Mouse (Mus musculus): ENCODE measurements around the gene Zc3hav1.
A peak's percentile ranks its signal among the peaks of the same experiment; 100 is the strongest.

Gene Zc3hav1

DNA sequence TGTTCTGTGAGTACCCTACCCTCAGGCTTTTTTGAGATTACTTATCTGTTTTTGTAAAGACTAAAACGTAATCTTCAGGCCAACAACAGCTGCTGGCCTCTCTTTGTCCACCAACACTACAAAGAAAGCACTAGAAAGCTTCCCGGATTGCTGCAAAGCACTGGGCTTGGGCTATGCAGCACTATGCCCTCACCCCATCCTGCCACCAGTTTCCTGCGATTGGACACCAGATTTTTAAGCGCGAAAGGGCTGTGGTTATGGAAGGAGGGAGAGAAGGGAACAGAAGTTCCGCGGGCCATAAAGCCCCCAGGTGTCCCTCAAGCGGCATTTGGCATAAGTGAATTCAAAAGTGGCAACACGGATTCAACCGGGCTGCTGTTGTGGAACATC is 56.2 kb downstream of the Zc3hav1 start:
- peak in 1 of 2 experiments; percentile 49 for DNase-seq (ENCODE audit: inconsistent age in 2 of 2, low spot score in 1 of 2)

GRCm38 (mm10) chr6:38297580-38298245 is 56.7 kb downstream of the Zc3hav1 start:
- DNase-seq (ENCODE audit: inconsistent age in 2 of 2, low spot score in 1 of 2) = no peak

- DNase-seq (ENCODE audit: inconsistent age in 2 of 2, low spot score in 1 of 2) = no peak
Observed at GRCm38 (mm10) chr6:38293708-38294107, 60.7 kb downstream of the Zc3hav1 start.

DNA sequence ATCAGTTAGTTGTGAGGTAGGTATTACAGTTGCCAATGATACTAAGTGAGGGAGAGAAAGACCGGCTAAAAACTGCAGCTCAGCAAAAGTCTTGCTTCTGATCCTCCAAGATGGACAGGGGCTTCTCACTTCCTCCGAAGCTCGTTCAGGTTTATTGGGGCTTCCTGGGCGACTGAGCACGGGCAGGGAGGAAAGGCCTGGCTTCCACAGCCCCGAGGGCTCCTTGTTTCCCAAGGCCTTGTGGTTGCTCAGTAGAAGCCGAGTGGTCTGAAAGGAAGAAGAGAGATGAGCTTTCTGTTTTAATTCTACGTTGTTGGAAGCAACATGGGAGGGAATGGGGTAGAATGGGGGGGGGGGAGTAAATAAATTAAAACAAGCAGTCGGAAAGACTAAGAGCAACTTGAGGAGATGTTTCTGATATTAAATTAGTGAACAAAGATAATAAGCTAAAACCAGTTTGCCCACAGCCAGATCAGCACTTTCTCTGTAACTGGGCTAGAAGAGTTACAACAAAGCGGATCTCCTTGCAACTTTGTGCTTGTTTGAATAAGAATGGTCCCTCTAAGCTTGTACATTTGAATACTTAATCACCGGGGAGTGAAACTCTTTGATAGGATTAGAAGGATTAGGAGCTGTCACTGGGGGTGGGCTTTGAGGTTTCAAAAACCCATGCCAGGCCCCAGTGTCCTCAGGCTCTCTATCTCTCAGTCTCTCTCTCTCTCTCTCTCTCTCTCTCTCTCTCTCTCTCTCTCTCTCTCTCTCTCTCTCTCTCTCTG is 61.3 kb downstream of the Zc3hav1 start:
- DNase-seq (ENCODE audit: inconsistent age in 2 of 2, low spot score in 1 of 2) = no peak

DNA sequence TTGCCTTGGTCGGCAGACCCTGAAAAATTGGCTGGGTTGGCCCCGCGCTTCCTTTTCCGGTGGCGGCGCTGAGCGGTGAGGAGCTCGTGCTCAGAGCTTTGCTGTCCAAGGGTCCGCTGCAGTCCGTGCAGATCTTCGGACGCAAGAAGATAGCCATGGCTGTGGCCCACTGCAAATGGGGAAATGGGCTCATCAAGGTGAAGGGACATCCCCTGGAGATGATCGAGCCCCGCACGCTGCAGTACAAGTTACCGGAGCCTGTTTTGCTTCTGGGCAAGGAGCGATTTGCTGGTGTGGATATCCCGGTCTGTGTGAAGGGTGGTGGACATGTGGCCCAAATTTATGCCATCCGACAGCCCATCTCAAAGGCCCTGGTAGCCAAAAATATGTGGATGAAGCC is 70.0 kb downstream of the Zc3hav1 start:
- DNase-seq (ENCODE audit: inconsistent age in 2 of 2, low spot score in 1 of 2) = no peak

GRCm38 (mm10) chr6:38264466-38264865 is 89.9 kb downstream of the Zc3hav1 start:
- DNase-seq (ENCODE audit: inconsistent age in 2 of 2, low spot score in 1 of 2) = no peak

DNA sequence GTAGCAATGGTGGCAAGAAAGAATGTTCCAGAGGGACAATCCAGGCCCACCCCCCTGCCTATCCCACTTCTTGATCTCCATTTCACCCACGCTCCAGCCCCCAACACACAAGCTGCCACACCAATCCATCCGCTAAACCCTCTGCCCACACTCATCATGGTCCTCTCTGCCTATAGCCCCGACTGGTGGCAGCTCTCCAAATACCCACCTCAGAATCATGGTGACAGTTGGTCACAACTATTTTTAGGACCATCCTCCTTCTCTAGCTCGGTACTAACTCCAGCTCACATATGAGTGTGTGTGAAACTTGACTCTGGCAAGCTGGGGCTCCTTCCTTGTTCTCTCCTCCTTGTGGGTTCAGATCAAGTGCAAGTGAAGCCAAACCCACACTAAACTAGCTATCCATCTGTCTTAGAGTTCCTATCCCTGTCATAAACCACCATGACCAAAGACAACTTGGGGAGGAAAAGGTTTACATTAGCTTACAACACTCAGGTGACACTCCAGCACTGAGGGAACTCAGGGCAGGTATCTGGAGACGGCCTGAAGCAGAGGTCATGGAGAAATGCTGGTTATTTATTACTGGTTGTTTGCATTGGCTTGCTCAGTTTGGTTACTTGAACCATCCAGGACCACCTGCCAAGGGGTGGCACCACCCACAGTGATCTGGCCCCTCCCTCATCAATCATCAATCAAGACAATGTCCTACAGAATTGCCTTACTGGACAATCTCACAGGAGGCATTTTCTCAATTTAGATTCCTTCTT is 90.8 kb downstream of the Zc3hav1 start:
- no peak for DNase-seq (ENCODE audit: inconsistent age in 2 of 2, low spot score in 1 of 2)

DNA sequence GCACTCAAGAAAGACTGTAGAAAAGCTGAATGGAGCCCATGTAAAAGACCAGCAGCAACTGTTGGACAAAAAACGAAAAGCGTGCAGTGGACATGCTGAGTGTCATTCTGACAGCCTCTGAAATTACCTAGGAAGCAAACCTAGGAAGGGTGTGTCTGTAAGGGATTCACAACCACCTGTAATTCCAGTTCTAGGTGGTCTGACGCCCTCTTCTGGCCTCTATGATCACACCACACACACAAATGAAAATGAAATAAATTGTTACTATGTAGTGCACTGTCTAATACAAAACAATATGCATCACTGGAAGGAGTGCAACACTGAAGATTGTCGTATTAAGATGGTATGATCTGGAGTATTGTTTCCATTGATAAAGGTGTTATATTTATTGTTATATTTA is 92.5 kb downstream of the Zc3hav1 start:
- no peak for DNase-seq (ENCODE audit: inconsistent age in 2 of 2, low spot score in 1 of 2)

DNA sequence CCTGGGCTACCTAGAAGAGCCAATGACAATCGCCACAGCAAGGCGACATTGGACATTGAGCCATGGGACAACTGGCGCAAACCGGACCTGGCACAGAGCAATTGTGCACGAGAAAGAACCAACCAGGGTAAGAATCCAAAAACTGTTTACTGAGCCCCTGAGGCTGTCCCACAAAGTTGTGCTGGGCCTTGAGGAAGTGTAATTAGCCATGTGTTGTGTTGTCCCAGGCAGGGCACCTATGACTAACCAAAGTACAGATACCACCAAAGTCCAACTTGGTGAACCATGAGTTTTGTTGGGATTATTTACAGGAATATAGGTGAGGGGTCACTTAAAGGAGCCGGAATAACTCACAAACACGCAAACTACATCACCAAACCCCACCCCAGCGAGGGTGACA is 96.9 kb downstream of the Zc3hav1 start:
- DNase-seq (ENCODE audit: inconsistent age in 2 of 2, low spot score in 1 of 2) = no peak

- no peak for DNase-seq (ENCODE audit: inconsistent age in 2 of 2, low spot score in 1 of 2)
Observed at GRCm38 (mm10) chr6:38256793-38257192, 97.6 kb downstream of the Zc3hav1 start.

- no peak for DNase-seq (ENCODE audit: inconsistent age in 2 of 2, low spot score in 1 of 2)
Observed at GRCm38 (mm10) chr6:38255794-38256193, 98.6 kb downstream of the Zc3hav1 start.
